Mouse (Mus musculus): ENCODE results near the gene Phf11c.
"Not testable (repeated sequence)": the region's sequence is repeated elsewhere in the genome, so short reads cannot be mapped to it uniquely, and the experiment has no call there.

Phf11c gene

DNA sequence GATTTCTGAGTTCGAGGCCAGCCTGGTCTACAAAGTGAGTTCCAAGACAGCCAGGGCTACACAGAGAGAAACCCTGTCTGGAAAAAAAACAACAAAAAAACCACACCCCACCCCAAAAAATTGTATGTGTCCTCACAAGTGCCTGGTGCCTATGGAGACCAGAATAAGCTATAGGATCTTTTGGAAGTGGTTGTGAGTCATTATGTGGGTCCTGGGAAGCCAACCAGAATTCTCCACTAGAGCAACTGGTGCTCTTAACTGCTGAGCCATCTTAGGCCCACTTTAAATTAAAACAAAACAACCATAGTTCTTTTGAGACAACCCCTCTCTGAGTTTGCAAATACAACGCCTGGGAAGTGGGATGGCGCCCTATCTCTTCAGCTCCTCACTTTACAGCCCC lies at the start of gene Phf11c:
TSS of gene Phf11c (minus strand) at position 101 of the 400 bp plus-strand sequence.
- no peak for DNase-seq (ENCODE audit: low spot score)

DNA sequence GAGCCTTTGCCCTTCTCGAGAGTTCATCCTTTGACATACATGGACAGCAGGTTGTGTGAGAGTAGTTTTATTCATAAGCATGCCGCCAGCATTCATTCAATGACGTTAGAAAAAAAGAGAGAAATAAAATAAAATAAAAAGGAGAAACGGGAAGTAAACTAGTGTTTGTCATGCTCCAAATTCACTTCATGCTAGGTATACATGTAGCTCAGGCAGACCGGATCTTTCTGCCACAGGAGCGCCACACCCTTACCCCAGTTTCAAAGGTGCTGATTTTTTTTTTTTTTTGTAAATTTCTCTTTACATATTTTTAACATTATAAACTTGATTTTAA lies 46.3 kb upstream of the Phf11c start:
- peak; percentile 52 for DNase-seq (ENCODE audit: low spot score)

DNA sequence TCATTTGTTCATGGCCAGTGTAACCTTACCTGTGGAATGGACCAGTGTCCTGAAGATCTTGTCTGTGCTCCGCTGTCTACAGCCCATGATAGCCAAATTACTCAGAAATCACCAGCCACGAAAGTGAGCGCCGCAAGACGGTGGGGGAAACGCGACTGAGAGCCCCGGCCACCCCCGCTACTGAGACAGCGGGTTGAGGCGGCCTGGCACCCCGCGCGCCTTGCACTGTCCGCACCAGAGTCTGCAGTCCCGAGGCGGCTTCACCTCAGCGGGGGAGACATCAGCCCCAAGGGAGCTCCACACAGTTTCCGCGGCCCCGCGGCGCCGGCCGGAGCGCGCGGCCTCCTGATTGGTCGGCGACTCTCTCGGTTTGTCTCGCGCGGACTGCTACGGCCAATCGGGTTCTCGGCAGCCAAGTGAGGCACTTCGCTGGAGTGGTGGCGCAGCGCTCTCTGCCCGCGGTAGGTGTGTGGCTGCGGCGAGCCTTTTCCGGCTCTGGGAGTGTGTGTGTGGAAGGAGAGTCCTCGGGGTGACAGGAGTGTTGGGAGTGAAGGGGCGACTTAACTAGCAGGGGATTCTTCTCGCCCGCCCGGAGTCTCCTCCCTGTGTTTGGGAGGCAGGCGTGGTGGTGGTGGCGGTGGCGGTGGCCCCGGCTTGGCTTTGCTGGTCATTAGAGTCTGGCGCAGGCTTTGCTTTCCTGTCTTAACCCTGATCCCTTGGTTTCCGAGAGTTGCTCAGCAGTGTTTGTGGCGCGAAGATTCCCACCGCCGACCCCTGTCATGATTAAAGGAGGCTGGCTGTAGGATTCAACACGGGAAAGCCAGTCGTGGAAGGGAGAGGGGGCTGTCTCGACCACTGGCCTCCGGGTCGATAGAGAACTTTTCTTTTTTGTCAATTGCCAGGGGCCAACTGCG lies 45.6 kb upstream of the Phf11c start, which contains the start of the genes Setdb2 and Cab39l:
TSS of gene Setdb2 (minus strand) at position 327 of the 914 bp plus-strand sequence.
TSS of gene Cab39l (plus strand) at position 415 of the 914 bp plus-strand sequence.
- DNase-seq (ENCODE audit: low spot score), result peak; percentile 92

DNA sequence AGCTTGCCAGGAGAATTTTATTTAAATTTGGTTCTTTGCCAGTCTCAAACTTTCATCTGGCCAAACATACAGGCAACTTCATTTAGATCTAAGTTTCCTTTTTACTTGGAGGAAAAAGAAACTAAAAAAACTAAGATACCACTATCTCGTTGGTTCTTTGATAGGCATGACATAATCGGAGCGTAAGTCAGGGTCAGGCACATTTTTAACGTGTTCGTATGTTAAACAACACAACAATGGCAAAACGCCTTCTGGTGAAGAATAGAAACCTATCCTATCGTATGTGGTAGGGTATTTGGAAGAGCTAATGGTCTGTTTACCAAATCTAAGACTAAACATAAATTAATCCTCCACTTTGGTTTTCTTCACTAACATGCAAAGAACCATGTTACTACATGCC lies 44.9 kb upstream of the Phf11c start:
- peak; percentile 51 for DNase-seq (ENCODE audit: low spot score)

DNA sequence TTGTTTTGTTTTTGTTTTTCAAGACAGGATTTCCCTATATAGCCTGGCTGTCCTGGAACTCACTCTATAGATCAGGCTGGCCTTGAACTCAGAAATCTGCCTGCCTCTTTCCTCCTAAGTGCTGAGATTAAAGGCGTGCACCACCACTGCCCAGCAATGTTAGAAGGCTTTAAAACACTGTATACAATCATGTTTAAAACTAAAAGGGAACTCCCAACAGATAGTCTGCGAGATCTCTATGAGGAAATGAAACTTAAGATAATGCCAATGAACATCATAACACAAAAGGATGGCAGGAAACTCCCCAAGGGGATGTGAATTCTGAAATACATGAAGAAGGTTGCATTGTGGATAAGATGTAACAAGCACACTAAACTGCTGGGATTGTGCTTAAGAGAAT lies 43.3 kb upstream of the Phf11c start:
- no peak for DNase-seq (ENCODE audit: low spot score)

DNA sequence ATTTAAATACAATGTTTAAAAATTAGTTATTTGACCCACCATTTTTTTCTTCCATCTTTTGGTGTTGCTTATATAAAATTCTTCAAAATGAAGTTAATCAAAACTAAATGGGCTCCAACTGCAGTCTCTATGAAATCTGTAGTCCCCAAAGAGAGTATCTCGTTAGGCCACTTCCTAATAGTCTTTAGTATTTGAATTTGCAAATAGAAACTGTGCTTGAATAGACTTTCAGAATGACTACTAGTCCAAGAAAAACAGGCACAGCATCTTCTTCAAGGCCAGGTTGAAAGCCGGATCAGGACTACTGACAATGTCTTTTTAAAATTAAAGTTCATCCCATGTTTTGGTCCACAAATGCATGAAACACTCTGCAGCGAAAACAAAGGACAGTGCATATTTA lies 42.2 kb upstream of the Phf11c start:
- no peak for DNase-seq (ENCODE audit: low spot score)

DNA sequence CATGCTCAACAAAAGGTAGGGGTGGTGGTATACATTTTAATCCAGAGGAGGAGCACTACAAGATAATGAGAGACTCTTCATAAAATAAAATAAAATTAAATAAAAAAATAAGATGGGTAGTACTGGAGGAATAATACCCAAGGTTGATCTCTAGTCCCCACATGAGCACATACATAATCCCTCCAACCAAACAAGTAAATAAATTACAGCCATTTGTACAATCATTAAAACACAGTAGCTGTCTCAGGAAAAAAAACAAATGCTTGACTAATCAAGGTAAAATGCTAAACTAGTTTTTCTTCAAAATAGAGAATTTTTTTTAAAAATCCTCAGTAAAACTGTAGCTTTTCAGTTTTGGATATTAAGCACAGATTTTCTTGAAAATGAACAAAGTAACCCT lies 40.0 kb upstream of the Phf11c start:
- DNase-seq (ENCODE audit: low spot score), result no peak

DNA sequence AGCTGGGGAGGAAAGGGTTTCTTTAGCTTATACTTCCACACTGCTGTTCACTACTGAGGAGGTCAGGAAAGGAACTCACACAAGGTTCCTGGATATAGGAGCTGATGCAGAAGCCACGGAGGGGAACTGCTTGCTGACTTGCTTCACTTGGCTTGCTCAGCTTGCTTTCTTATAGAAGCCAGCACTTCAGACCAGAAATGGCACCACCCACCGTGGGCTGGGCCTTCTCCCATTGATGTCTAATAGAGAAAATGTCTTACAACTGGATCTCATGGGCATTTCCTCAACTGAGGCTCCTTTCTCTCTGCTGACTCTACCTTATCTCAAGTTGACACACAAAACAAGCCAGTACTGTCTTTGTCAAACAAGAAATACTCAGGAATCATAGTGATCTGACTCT lies 38.7 kb upstream of the Phf11c start:
- DNase-seq (ENCODE audit: low spot score), result no peak

DNA sequence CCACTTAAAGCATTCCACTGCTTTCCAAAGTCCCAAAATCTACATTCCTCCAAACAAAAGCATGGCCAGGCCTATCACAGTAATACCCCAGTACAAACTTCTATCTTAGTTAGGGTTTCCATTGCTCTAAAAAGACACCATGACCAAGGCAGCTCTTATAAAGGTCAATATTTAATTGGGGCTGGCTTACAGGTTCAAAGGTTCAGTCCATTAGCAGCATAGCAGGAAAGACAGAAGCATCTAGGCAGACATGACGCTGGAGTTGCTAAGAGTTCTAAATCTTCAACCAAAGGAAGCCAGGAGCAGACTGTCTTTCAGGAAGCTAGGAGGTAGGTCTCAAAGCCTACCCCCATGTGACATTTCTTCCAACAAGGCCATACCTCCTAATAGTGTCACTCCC lies 35.4 kb upstream of the Phf11c start:
- no peak for DNase-seq (ENCODE audit: low spot score)

DNA sequence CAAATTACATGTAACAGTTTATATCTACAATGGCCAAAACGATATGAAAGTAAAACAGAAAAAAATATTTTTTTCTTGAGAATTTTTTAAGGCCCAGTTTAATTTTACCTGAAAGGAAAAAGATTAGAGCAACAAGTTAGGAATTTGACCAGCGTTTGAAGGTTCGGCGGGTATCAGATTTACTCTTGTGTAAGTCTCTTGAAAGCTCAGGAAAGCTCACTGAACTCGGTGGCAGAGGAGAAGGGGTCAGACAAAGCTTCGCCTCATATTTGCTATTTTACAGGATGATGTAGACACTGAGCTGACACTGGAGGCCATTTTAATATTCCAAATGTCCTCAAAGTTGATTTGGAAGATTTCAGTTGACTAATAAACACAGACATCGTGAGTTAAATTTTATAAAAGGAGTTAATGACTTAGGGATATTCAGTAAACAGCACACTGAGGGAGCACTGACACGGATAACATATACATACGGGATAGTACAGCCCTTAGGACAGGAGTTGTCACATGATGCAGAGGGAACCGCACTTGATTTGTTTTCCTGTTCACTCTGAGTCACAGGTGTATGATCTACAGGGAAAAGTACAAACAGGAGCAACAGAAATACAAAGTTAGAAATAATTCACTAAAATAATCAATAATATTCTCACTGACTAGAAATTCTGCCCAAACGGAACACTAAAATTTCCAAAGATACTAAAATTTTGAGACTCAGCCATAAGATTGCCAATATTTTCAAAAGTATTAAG lies 27.9 kb upstream of the Phf11c start:
- DNase-seq (ENCODE audit: low spot score), result no peak

DNA sequence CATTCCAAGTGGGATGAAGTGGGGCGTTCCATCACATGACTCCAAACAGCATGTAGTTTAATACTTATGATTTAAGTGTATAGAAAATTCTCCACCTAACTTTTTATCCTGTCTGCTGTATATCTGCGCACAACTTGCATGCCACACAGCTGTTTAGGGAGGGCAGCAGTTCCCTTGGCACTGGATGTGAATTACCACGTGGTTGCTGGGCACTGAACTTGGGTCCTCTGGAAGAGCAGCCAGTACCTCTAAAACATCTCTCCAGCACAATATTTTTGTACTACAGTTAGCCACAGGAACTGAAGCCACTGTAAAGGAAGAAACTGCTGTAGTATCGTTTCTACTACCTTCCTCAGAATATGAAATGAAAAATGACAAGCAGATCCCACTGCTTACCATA lies 23.0 kb upstream of the Phf11c start:
- no peak for DNase-seq (ENCODE audit: low spot score)

DNA sequence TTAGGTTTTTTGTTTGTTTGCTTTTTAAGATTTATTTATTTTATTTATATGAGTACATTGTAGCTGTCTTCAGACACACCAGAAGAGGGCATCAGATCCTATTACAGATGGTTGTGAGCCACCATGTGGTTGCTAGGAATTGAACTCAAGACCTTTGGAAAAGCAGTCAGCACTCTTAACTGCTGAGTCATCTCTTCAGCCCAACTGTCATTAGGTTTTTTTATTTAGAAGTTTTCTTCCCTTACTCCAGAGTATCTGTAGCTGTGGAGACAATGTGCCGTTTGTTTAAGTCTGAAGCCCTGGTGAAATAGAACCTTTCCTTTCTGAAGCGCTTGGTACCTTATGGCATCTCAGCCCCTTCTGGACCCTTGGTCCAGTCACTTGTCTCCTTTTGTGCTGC lies 19.8 kb upstream of the Phf11c start:
- DNase-seq (ENCODE audit: low spot score), result not testable (repeated sequence)

DNA sequence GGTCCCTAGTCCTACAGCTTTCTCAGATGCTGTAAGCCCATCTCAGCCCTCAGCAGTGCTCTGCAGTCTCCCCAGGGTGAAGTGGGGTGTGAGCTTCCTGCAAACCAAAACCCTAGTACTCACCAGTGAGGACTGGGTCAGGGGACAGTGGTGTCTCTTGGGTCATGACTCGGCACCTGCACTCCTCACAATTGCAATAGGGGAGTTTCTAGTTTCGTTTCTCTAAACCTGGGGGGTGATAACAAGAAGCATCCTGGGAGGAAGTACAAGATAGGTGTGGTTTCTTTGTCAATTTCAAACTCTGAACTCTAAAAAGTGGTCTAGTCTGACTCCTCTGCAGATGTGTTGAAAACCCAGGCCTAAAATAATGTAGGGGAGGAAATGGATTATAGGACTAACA lies 1.8 kb upstream of the Phf11c start:
- DNase-seq (ENCODE audit: low spot score), result no peak

DNA sequence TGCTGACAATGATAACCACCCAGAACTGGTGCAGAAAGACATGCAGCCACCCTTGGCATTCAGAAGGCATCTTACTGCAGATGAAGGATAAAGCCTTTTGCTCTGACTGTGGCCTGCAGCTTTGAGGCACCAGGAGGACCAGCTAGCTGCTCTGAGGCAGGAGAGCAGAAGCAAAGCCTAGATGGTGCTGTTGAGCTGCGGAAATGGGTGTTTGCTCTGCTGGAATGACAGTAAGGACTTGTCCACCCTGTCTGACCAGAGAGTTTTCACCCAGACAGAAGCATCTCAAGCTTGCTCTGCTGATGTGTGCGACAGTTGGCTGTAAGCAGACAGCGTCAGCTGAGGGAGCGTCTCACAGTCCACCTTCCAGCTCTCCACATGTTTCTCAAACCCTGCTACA lies 5.0 kb downstream of the Phf11c start:
- DNase-seq (ENCODE audit: low spot score), result not testable (repeated sequence)

DNA sequence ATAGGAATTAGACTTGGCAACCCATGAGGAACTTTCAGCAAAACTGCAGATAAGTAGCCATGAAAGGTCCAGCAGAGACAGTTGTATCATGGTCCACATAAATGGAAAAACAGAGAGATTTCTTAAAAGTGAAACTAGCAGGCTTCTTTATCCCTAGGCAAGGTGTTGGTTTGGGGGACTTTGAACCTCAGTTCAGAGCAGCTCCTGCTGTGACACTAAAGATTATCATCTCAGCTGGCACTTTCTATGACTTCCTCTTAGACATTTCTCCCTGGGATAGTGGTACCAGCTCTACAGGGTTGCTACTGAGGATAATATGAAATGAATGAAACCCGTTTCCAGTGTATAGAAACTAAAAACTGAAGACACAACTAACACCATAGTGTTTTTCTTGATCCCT lies 5.6 kb downstream of the Phf11c start:
- no peak for DNase-seq (ENCODE audit: low spot score)

DNA sequence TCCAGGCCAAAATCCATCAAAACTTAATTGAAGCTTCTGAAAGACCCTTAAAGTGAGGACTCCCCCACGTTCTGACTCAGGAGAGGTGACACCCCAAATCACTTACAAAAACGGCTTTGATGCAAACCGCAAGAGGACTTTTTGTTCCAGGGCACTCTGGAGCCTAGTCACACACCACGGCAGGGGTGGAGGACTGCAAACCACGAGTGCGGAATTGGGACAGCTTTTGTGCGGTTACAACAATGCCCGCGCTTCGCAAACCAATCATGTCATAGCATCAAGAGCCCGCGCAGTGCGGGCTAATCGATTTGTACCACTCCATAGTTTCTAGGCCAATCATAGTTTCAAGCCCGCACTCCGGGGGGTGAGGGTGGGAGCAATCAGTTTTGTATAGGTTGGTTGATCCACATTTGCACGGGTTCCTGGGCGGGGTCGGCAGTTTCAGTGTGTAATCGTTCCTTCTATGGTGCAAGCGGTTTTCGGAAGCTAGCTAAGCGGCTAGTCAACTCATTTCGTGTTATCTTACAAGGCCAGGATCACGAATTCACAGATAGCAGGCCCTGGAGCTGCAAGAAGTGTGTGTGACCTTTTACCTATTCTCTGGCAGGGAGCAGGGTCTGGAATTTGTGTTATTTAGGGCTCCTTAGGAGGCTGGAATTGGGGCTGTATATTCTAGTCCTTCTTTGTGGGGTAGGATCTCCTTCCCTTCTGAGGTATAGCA lies 24.7 kb downstream of the Phf11c start:
- no peak for DNase-seq (ENCODE audit: low spot score)

DNA sequence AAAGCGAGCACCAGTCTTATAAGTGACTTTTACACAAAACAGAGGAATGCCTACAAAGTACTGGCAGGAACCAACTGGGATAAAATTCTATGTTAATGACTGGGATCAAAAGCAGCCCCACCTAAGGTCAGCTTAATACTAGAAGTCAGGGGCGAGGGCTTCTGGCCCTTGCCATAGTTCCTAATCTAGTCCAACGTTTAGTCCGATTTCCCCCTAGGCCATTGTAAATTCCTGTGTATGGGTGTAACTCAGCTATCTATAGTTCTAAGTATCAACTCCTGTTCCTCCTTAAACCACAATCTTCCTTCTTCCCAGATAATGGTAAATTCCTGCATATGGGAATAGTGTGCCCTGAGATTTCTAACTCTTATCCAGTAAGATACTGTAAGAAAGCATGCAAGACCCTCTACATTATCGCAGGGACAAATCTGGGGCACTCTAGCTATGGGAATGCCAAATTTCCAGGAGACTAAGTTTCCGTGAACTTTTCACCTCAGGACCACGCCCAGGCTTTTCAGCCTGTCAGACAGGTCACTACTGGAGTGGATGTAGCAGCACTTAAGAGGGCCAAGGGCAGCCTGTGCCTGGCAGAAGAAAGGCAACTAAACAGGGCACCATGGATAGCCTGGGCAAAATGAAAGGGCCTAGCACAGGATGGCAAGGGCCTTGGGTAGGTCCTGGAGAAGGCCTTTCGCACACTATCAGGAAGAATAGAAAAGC lies 28.6 kb downstream of the Phf11c start:
- DNase-seq (ENCODE audit: low spot score), result no peak

DNA sequence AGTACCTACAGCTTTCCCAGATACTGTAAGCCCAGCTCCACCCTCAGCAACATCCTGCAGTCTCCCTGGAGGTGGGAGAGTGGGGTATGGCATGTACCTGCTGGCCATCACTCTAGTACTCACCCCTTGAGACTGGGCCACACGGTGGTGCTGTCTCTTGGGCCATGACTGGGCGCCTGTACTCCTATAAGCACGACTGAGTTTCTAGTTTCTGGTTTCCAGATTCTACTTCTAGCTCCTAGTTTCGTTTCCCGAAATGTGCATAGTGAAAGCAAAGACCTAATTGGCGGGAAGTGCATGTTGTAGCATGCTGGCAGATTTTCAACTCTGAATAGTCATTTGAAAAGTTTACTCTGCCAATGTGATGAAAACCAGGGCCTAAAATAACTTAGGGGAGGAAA lies 29.9 kb downstream of the Phf11c start, which contains the start of gene Phf11d:
TSS of gene Phf11d (minus strand) at position 227 of the 401 bp plus-strand sequence.
- DNase-seq (ENCODE audit: low spot score), result no peak

DNA sequence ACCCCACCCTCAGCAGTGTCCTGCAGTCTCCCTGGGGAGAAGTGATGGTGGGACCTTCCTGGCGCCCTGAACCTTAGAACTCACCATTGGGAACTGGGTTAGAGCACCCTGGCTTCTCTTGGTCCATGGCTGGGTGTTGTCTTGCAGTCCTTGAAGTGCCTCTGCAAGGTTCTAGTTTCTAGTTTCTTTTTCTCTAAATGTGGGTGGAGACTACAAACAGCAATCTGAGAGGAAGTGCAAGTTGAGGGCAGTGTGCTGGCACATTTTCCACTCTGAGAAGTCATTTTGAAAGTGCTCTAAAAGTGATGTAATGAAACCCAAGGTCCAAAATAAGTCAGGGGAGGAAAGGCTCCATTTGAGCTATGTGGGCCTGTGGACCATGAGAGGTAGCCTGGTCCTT lies 54.0 kb downstream of the Phf11c start, which contains the start of gene Phf11b:
TSS of gene Phf11b (minus strand) at position 163 of the 400 bp plus-strand sequence.
- DNase-seq (ENCODE audit: low spot score), result not testable (repeated sequence)

DNA sequence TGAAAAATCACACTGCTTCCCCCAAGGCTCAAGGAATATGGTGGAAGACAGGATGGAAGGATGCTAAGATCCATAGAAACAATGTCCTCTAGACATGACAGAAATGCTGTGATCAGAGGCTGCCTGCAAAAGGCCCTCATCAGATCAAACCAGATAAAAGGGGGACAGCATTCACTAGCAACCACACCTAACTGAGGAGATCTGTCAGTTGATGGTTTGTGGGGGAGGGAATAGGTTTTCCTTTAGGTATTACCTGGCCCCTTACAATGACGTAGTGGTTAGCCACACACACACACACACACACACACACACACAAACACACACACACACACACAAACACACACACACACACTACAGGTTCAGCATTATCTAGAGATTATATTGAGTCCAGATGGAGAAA lies 55.6 kb downstream of the Phf11c start:
- no peak for DNase-seq (ENCODE audit: low spot score)

DNA sequence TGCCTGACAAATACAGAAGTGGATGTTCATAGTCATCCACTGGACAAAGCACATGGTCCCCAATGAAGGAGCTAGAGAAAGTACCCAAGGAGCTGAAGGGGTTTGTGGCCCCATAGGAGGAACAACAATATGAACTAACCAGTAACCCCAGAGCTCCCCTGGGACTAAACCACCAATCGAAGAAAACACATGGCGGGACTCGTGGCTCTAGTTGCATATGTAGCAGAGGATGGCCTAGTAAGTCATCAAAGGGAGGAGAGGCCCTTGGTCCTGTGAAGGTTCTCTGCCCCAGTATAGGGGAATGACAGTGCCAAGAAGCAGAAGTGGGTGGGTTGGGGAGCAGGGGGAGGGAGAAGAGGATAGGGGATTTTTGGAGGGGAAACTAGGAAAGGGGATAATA lies 59.1 kb downstream of the Phf11c start:
- not testable (repeated sequence) for DNase-seq (ENCODE audit: low spot score)
